Mouse (Mus musculus): ENCODE measurements around the gene Entpd3. TPM values are rescaled to one million over a fixed set of nuclear protein-coding genes. Genes with fewer than 3 reads are reported as not detected.
A peak's percentile ranks its signal among the peaks of the same experiment; 100 is the strongest.

The Entpd3 gene
- polyA plus RNA-seq, 1 experiment from 2014 or later = not detected

DNA sequence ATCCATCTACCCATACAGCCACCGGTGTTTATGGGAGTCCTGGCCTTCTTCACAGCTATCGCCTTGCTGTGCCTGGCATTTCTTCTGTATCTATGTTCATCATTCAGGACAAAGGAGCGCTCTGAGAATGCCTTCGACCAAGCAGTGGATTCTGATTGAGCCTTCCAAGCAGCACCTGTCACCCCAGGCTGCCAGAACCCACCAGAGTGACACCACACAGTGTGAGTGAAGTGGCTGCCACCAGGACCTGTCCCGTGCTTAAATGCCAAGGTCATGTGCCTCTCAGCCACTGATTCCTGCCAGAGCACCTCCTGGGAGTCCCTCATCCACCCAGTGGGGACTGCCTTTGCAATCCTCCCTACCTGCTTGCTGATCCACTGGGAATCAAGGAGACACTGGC, 26.8 kb downstream of the Entpd3 start:
- WGBS (ENCODE audit: missing documents) = 80% methylated on average over 5 of the region's 5 CpGs
- no peaks in the 10 kb centered on the region for H3K79me2 ChIP-seq (ENCODE audit: inconsistent target)
- H3K4me3 ChIP-seq (ENCODE audit: inconsistent target) = no peak overlapping the region
- no peaks in the 10 kb centered on the region for H3K36me3 ChIP-seq (ENCODE audit: inconsistent target)
- H3K27ac ChIP-seq = no peak overlapping the region

DNA sequence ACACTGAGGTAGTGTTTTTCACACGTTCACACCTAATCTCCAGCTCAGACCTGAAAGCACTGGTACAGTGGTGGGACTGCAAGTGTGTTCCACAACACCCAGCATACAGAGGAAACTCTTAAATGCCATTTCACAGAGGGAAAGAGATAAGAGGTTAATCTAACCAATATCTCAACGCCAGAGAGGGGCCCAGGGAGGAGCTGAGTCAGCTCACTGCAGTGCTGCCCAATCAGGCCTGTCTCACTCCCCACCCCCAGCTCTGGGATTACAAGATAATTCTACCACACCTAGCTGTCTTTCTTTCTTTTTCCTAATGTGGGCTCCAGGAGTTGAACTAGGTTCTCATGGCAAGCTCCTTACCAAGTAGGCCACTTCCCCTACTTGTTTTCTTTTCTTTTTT, 29.3 kb downstream of the Entpd3 start:
- H3K27ac ChIP-seq = no peak overlapping the region
- H3K4me3 ChIP-seq (ENCODE audit: inconsistent target) = no peak overlapping the region
- 67% methylated on average over 2 of the region's 2 CpGs for WGBS (ENCODE audit: missing documents)
- peaks cover 17% of the 10 kb centered on the region for H3K79me2 ChIP-seq (ENCODE audit: inconsistent target)
- H3K36me3 ChIP-seq (ENCODE audit: inconsistent target) = peaks cover 10% of the 10 kb centered on the region

DNA sequence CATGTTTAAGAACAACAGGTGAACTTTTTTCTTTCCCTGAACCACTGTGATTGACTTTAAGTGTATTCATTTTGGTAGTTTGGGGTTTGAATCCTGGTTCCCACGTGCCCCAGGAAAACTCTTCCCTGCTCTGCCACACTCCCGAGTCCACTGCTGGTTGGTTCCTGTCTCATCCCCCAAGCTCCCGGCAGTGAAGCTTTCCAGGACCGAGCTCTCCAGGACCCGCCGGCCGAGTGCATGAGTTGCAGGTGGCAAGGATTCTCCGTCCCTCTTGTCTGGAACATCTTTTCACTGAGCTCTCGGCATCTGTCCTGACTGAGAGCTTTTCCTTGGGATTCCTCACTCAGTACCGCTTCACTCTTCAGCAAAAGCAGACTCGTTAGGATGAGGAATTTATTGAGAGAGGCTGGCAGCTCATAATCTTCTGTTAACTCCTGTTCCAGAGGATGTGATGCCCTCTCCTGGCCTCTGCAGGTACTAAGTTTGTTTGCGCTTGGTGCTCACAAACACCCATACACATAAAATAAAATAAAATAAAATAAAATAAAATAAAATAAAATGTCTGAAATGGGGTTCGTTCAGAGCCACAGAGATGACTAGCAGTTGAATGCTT, 30.2 kb downstream of the Entpd3 start:
- peak overlapping the region; percentile 70; the same call in 1 of the 2 replicates for H3K27ac ChIP-seq
- no peak overlapping the region for H3K4me3 ChIP-seq (ENCODE audit: inconsistent target)
- WGBS (ENCODE audit: missing documents) = 73% methylated on average over 11 of the region's 13 CpGs
- peaks cover 17% of the 10 kb centered on the region for H3K79me2 ChIP-seq (ENCODE audit: inconsistent target)
- H3K36me3 ChIP-seq (ENCODE audit: inconsistent target) = peaks cover 19% of the 10 kb centered on the region

DNA sequence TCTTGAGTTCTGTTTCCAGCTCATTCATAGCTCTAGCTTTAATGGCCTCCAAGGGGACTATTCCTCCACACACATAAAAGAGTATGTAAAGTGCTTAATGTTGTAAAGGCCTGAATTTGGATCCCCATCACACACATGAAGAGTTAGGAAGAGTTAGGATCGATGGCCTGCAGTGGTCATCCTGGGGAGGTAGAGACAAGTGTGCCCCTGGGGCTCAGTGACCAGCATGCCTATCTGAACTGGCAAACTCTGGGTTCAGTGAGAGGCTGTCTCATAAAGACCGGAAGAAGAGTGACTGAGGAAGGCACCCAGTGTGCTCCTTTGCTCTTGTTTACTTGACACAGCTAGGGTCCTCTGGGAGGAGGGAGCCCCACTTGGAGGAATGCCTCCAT, 30.7 kb downstream of the Entpd3 start:
- WGBS (ENCODE audit: missing documents) = 32% methylated on average over 2 of the region's 2 CpGs
- H3K79me2 ChIP-seq (ENCODE audit: inconsistent target) = peaks cover 17% of the 10 kb centered on the region
- peak overlapping the region; percentile 70 for H3K27ac ChIP-seq
- H3K36me3 ChIP-seq (ENCODE audit: inconsistent target) = peaks cover 24% of the 10 kb centered on the region
- H3K4me3 ChIP-seq (ENCODE audit: inconsistent target) = peak overlapping the region; percentile 47

DNA sequence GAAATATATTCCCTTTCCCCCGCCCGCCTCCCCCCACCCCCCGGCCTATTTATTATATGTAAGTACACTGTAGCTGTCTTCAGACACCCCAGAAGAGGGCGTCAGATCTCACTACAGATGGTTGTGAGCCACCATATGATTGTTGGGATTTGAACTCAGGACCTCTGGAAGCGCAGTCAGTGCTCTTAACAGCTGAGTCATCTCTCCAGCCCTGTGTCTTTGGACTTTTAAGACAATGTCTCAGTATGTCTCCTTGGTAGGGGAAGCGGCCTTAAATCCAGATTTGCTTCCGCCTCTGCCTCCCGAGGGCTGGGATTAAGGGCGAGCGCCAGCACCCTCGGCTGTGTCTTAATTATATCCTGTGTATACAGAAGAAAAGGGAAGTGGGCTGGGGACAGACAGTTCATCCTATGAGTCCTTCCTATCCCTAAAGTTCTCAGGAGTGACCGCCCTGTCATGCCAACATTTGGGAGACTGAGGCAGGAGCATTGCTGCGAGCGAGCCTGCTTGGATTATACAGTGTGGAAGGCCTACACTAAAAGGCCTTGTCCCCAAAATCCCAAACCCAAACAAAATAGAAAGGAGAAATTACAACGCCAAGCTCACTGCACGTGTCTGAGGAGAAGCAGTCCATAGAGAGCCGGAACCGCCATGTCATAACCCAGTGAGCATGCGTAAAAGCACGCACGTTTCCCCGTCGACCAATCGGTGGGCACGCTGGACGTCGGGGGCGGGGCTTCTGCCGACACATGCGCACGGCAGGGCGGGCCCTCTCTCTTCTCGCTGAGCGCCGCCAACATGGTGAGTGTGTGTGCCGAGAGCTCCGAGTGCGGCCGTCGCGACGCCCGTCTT, 31.3 kb downstream of the Entpd3 start, which contains the start of gene Rpl14:
Rpl14 (plus strand) TSS at position 704 of the 852 bp plus-strand sequence.
- Histone ChIP-seq H3K79me2 (ENCODE audit: inconsistent target) (peaks cover 17% of the 10 kb centered on the region), H3K36me3 (ENCODE audit: inconsistent target) (peaks cover 25% of the 10 kb centered on the region), H3K4me3 (ENCODE audit: inconsistent target) (peak within 1 kb of the TSS; percentile 87), H3K27ac (peak within 1 kb of the TSS; percentile 70)
- WGBS (ENCODE audit: missing documents) = 6% methylated on average over 20 of the region's 43 CpGs

DNA sequence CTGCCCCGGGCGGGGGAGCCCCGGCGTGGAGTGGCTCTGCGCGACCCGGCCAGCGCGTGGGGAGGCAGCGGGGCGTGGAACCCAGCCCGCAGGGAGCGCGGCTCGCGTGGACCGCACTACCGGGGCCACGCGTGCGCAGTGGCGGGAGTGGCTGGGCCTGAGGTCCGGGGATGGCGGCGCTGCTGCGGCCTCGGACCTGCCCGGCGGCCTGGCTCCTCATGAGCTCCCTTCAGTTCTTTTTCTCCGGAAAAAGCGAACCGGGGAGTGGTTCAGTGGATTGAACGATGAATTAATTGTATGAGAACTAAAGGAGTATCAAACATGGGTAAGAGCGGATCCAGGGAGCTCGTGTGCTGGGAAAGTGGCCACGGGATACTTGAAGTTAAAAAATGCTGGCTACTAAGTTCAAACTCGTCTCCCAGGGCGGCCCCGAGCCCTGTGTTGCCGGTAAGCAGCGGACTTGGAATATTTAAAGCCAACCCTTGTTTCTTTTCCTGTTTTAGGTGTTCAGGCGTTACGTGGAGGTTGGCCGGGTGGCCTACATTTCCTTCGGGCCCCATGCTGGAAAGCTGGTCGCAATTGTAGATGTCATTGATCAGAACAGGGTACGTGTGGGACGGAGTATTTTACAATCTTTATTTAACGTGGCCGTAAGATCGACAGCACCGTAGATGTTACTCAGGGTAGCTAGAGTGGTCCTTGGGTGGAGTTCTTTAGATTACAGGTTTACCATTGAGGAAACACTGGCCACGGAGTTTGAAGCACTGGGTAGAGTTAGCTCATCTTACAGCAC, 32.2 kb downstream of the Entpd3 start:
- Histone ChIP-seq H3K79me2 (ENCODE audit: inconsistent target) (peaks cover 17% of the 10 kb centered on the region), H3K27ac (peak overlapping the region; percentile 50), H3K36me3 (ENCODE audit: inconsistent target) (peaks cover 25% of the 10 kb centered on the region), H3K4me3 (ENCODE audit: inconsistent target) (peak overlapping the region; percentile 87)
- 1% methylated on average over 42 of the region's 53 CpGs for WGBS (ENCODE audit: missing documents)

DNA sequence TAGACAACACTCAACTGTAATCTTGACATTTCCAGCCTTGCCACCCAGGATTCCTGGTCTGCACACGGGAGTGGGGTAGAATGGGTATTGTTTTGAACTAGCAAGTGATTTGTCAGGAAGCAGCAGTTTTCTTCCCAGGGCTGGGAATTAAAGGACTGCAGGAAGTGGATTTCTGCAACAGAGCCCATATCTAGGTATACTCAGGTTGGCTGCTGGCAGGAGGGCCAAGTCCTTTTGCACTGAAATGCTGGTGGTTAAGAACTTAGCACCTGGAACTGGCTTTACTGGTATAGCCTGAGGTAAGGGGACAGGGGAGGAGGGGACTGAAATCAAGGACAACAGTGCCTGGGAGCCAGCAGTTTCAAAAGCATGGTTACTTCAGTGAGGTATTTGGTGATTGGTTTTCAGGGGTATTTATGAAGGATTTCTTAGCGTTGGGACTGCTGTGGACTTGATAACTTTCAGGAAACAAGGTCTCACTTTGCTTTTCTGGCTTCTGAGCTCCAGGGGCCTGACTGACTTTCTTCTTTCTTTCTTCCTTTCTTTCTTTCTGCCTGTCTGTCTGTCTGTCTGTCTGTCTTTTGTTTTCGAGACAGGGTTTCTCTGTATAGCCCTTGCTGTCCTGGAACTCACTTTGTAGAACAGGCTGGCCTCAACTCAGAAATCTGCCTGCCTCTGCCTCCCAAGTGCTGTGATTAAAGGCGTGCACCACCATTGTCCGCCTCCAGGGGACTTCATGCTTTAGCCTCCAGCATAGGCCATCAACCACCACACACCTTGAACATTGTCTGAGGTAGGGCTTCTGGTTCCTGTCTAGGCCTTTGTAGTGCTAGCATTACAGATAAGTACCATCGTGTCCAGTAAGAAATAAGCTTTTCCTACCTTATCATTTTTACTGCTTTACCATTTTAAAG, 36.4 kb downstream of the Entpd3 start:
- H3K36me3 ChIP-seq (ENCODE audit: inconsistent target) = peaks cover 25% of the 10 kb centered on the region
- H3K4me3 ChIP-seq (ENCODE audit: inconsistent target) = no peak overlapping the region
- no peak overlapping the region for H3K27ac ChIP-seq
- 93% methylated on average over 6 of the region's 6 CpGs for WGBS (ENCODE audit: missing documents)
- peaks cover 17% of the 10 kb centered on the region for H3K79me2 ChIP-seq (ENCODE audit: inconsistent target)

DNA sequence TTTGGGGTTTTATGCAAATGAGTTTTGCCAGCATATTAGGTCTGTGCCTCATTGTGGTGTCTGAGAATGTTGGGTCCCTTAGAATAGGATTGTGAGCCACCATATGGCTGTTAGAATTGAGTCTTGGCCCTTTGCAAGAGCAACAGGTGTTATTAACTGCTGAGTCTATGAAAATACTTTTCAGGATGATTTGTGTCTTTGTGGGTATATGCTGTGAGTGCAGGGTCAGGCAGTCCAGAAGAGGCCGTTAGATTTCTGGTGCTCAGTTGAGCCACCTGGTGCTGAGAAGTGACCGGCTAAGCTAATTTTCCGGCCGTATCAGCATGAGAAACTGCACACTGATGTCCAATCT, 37.0 kb downstream of the Entpd3 start:
- Histone ChIP-seq H3K79me2 (ENCODE audit: inconsistent target) (peaks cover 17% of the 10 kb centered on the region), H3K36me3 (ENCODE audit: inconsistent target) (peaks cover 25% of the 10 kb centered on the region), H3K4me3 (ENCODE audit: inconsistent target) (no peak overlapping the region; the same call in 1 of the 2 replicates), H3K27ac (no peak overlapping the region)
- 3% methylated on average over 4 of the region's 4 CpGs for WGBS (ENCODE audit: missing documents)

DNA sequence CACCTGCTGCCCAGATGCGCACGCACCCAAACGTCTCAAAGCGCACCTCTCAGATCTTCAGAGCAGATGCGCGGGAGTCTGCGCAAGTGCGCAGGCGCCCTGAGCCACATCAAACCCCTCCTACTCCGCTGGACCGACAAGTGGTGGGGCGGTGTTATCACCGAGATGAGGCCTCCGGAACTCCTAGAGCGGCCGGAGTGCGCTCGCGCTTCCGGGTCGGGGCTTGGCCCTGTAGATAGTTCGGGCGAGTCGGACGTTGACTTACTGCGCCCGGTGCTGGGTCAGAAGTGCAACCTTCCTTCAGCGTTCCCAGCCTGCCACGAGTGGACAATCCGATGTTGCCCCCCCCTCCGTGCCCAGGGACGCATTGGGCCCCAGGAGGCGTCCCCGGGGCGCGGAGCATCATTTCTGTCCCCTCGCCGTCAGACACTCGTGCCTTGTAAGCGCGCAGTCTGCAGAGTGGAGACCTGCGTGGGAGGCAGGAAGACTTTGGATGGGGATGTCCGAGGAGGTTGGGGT, 37.6 kb downstream of the Entpd3 start:
- Histone ChIP-seq H3K27ac (peak overlapping the region; percentile 64), H3K36me3 (ENCODE audit: inconsistent target) (peaks cover 25% of the 10 kb centered on the region), H3K79me2 (ENCODE audit: inconsistent target) (peaks cover 11% of the 10 kb centered on the region), H3K4me3 (ENCODE audit: inconsistent target) (peak overlapping the region; percentile 74)
- WGBS (ENCODE audit: missing documents) = under 1% methylated on average over 43 of the region's 43 CpGs

DNA sequence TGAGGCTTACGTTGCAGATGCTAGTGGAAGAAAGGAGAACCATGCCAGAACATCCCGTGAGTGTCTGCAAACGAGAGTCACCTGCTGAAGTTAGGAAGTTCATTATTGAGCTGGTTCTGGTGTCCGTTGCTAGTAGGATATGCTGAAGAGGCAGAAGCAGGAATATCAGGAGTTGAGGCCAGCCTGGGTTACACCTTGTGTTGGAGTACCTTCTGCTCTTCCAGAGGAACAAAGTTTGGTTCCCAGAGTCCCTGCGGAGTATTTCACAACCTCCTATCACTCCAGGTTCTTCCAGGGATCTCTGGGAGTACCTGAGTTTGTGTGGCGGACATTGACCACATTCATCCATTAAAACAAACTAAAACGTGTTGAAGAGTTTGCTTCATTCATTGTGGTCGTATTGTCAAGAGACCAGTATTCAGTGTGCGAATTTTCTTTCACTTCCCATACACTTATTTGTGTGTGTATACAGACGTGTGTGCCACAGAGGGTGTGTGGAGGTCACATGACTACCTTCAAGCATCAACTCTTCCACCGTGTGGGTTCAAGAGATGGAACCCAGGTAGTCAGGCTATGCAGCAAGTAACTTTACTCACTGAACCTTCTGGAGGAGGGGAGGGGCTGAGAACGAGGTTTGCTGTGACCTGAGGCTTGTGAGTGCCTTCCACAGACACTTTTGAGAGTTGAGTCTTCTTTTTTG, 38.2 kb downstream of the Entpd3 start:
- peak overlapping the region; percentile 74 for H3K4me3 ChIP-seq (ENCODE audit: inconsistent target)
- peaks cover 4% of the 10 kb centered on the region for H3K79me2 ChIP-seq (ENCODE audit: inconsistent target)
- H3K27ac ChIP-seq = peak overlapping the region; percentile 64
- peaks cover 25% of the 10 kb centered on the region for H3K36me3 ChIP-seq (ENCODE audit: inconsistent target)
- 31% methylated on average over 12 of the region's 12 CpGs for WGBS (ENCODE audit: missing documents)

DNA sequence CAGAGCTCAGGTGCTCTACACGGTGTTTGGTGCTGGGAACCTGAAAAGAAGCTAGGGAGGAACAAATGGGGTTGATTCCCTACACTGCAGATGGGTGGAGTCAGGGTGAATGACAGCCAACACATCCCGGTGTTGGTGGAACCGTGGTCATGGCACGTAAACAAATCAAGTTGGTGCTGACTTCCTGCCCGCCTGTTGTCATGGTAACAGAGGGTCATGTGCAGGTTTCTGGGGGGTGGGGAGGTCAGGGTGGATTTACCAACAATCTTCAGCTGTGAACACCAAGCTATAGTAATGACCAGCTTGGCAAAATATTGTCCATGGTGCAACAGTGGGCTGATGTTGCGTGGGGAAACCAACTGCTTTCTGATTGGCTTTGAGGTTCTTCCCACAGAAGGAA, 39.1 kb downstream of the Entpd3 start:
- Histone ChIP-seq H3K27ac (no peak overlapping the region), H3K79me2 (ENCODE audit: inconsistent target) (no peaks in the 10 kb centered on the region), H3K4me3 (ENCODE audit: inconsistent target) (no peak overlapping the region), H3K36me3 (ENCODE audit: inconsistent target) (peaks cover 17% of the 10 kb centered on the region)
- WGBS (ENCODE audit: missing documents) = 50% methylated on average over 6 of the region's 6 CpGs

DNA sequence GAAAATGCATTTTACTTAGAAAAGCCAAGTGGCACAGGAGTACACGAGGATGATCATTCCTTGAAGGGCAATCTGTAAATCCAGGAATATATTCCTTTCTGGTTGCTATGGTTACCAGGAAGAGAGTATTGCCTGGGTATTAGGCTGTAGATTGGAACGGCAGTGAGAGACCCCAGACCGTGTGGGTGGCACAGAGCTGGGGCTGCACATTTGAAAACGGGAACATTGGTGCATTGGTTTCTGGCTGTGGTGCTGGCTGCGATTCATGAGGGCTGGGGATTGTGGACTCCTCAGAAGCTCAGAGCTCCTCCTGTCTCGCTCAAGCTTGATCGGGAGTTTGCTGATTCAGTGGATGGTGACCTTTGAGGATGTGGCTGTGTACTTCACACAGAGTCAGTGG, 40.2 kb downstream of the Entpd3 start:
- 92% methylated on average over 7 of the region's 7 CpGs for WGBS (ENCODE audit: missing documents)
- Histone ChIP-seq H3K36me3 (ENCODE audit: inconsistent target) (peaks cover 6% of the 10 kb centered on the region), H3K79me2 (ENCODE audit: inconsistent target) (no peaks in the 10 kb centered on the region), H3K4me3 (ENCODE audit: inconsistent target) (no peak overlapping the region), H3K27ac (no peak overlapping the region)

DNA sequence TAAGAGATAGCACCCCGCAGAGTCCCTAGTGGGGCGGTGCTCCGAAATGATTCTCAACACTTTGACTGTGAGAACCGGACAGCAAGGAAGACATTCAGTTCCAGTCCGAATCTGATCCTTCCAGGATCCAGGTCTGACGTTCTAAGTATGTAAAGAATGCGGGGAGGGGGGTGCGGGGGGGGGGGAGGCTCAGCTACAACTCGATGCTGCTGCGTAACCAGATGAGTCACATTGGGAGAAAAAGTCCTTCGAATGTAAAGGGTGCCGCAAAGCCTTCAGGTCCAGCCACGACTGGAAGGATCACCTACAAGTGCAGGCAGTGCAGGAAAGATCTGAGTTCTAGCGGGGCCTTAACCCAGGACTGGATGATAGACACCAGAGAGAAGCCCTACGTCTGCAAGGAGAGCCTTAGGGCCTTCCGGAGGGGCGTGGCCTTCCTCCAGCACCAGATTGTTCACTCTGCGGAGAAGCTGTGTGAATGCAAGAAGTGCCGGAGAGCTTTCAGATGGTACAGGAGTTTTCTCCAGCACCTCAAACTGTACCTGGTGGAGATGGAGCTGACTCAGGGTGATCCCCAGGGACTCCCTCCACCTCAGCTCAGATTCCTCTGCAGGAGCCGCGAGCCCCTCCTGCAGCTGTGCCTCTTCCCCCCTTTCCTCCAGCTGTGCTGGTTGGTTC, 42.5 kb downstream of the Entpd3 start:
- WGBS (ENCODE audit: missing documents) = 37% methylated on average over 18 of the region's 21 CpGs
- Histone ChIP-seq H3K36me3 (ENCODE audit: inconsistent target) (no peaks in the 10 kb centered on the region), H3K27ac (peak overlapping the region; percentile 65), H3K4me3 (ENCODE audit: inconsistent target) (peak overlapping the region; percentile 36), H3K79me2 (ENCODE audit: inconsistent target) (no peaks in the 10 kb centered on the region)

All from macrophage (primary cell).